Mouse (Mus musculus) cerebellum, postnatal 4 days (tissue): ENCODE measurements at regions not wholly inside any gene's neighbourhood (a gene's known extent, or its start where the extent isn't known, plus 50 kb on each side); places are given as distances from the start of the nearest gene placed in this dataset.

Experiments used
- DNase-seq, 2 experiments: peaks; one replicate each; pipeline ENCODE4 v3.0.0; 2022; ENCODE audit warnings: low spot score in 2 of 2, mixed read lengths in 1 of 2

- DNase-seq = no peak
These were observed 92.8 kb upstream of the Tmem189 start for GRCm38 (mm10) chr2:167782231-167782999.

GRCm38 (mm10) chr2:167781496-167781895 is 91.9 kb upstream of the Tmem189 start:
- DNase-seq = no peak

- no peak for DNase-seq
These were observed 89.1 kb upstream of the Tmem189 start for GRCm38 (mm10) chr2:167778691-167779090.

GRCm38 (mm10) chr2:167778271-167778670 is 88.6 kb upstream of the Tmem189 start:
- DNase-seq = no peak

- DNase-seq = peak in 1 of 2 experiments; percentile 66
These were observed 87.9 kb upstream of the Tmem189 start for GRCm38 (mm10) chr2:167777331-167778085.

- DNase-seq = no peak
These were observed 86.9 kb upstream of the Tmem189 start for GRCm38 (mm10) chr2:167776251-167777168.

GRCm38 (mm10) chr2:167775218-167775915 is 85.7 kb upstream of the Tmem189 start:
- no peak for DNase-seq

- DNase-seq = no peak
These were observed 85.2 kb upstream of the Tmem189 start for GRCm38 (mm10) chr2:167774806-167775179.

- DNase-seq = no peak
These were observed 84.7 kb upstream of the Tmem189 start for GRCm38 (mm10) chr2:167774166-167774805.

GRCm38 (mm10) chr2:167772834-167773233 is 83.2 kb upstream of the Tmem189 start:
- DNase-seq = no peak

GRCm38 (mm10) chr2:167767962-167768361 is 78.3 kb upstream of the Tmem189 start:
- peak; percentile 58 to 87 for DNase-seq

- no peak for DNase-seq
These were observed 77.7 kb upstream of the Tmem189 start for GRCm38 (mm10) chr2:167767371-167767770.

GRCm38 (mm10) chr2:167765811-167766210 is 76.2 kb upstream of the Tmem189 start:
- no peak for DNase-seq

- peak; percentile 47 to 77 for DNase-seq
These were observed 75.6 kb upstream of the Tmem189 start for GRCm38 (mm10) chr2:167765072-167765800.

- DNase-seq = no peak
These were observed 74.3 kb upstream of the Tmem189 start for GRCm38 (mm10) chr2:167763891-167764410.

GRCm38 (mm10) chr2:167761404-167761936 is 71.8 kb upstream of the Tmem189 start:
- DNase-seq = no peak

- no peak for DNase-seq
These were observed 71.2 kb upstream of the Tmem189 start for GRCm38 (mm10) chr2:167760681-167761403.

- DNase-seq = no peak
These were observed 70.2 kb upstream of the Tmem189 start for GRCm38 (mm10) chr2:167759603-167760390.
